Mouse (Mus musculus): Measurements from ENCODE around the gene Rpl4.
"Not testable (repeated sequence)": the region's sequence is repeated elsewhere in the genome, so short reads cannot be mapped to it uniquely, and the experiment has no call there.

Gene Rpl4

GRCm38 (mm10) chr9:64172816-64173665, at the start of gene Rpl4, which contains the start of gene Zwilch:
Rpl4 (plus strand) TSS chr9:64173375.
Zwilch (minus strand) TSS chr9:64173104.
- DNase-seq (ENCODE audit: low read depth, low spot score): peak; percentile 88

- not testable (repeated sequence) for DNase-seq (ENCODE audit: low read depth, low spot score)
Measured at GRCm38 (mm10) chr9:64124846-64125245, 48.3 kb upstream of the Rpl4 start.

GRCm38 (mm10) chr9:64125307-64125706, 47.9 kb upstream of the Rpl4 start:
- DNase-seq (ENCODE audit: low read depth, low spot score): no peak

- DNase-seq (ENCODE audit: low read depth, low spot score): no peak
Measured at GRCm38 (mm10) chr9:64126121-64126520, 47.1 kb upstream of the Rpl4 start.

- no peak for DNase-seq (ENCODE audit: low read depth, low spot score)
Measured at GRCm38 (mm10) chr9:64131623-64132022, 41.6 kb upstream of the Rpl4 start.

GRCm38 (mm10) chr9:64138896-64139295, 34.3 kb upstream of the Rpl4 start:
- peak; percentile 32 for DNase-seq (ENCODE audit: low read depth, low spot score)

GRCm38 (mm10) chr9:64139879-64140278, 33.3 kb upstream of the Rpl4 start:
- DNase-seq (ENCODE audit: low read depth, low spot score): no peak

GRCm38 (mm10) chr9:64156641-64157040, 16.5 kb upstream of the Rpl4 start:
- DNase-seq (ENCODE audit: low read depth, low spot score): no peak

GRCm38 (mm10) chr9:64160471-64160870, 12.7 kb upstream of the Rpl4 start:
- no peak for DNase-seq (ENCODE audit: low read depth, low spot score)

GRCm38 (mm10) chr9:64169967-64170366, 3.2 kb upstream of the Rpl4 start:
- not testable (repeated sequence) for DNase-seq (ENCODE audit: low read depth, low spot score)

- no peak for DNase-seq (ENCODE audit: low read depth, low spot score)
Measured at GRCm38 (mm10) chr9:64172145-64172815, 895 bp upstream of the Rpl4 start.

GRCm38 (mm10) chr9:64173666-64174220, 568 bp downstream of the Rpl4 start:
- DNase-seq (ENCODE audit: low read depth, low spot score): no peak

- DNase-seq (ENCODE audit: low read depth, low spot score): no peak
Measured at GRCm38 (mm10) chr9:64174341-64174740, 1.2 kb downstream of the Rpl4 start.

GRCm38 (mm10) chr9:64174766-64175165, 1.6 kb downstream of the Rpl4 start:
- no peak for DNase-seq (ENCODE audit: low read depth, low spot score)

GRCm38 (mm10) chr9:64175378-64175777, 2.2 kb downstream of the Rpl4 start:
- no peak for DNase-seq (ENCODE audit: low read depth, low spot score)

- no peak for DNase-seq (ENCODE audit: low read depth, low spot score)
Measured at GRCm38 (mm10) chr9:64178610-64178973, 5.4 kb downstream of the Rpl4 start.

GRCm38 (mm10) chr9:64178974-64179646, 5.9 kb downstream of the Rpl4 start, which contains the start of gene Snapc5:
Snapc5 (plus strand) TSS chr9:64179274.
- peak; percentile 78 for DNase-seq (ENCODE audit: low read depth, low spot score)

GRCm38 (mm10) chr9:64183295-64183694, 10.1 kb downstream of the Rpl4 start:
- not testable (repeated sequence) for DNase-seq (ENCODE audit: low read depth, low spot score)

- DNase-seq (ENCODE audit: low read depth, low spot score): no peak
Measured at GRCm38 (mm10) chr9:64184166-64184840, 11.1 kb downstream of the Rpl4 start.

GRCm38 (mm10) chr9:64193879-64194278, 20.7 kb downstream of the Rpl4 start:
- no peak for DNase-seq (ENCODE audit: low read depth, low spot score)

GRCm38 (mm10) chr9:64195554-64195953, 22.4 kb downstream of the Rpl4 start:
- no peak for DNase-seq (ENCODE audit: low read depth, low spot score)

All from c-Kit-negative CD71-positive TER-119-positive erythroid progenitor cells, embryonic 14.5 days (primary cell).